Mouse (Mus musculus) cerebellum, adult 11-12 months (tissue): Measurements from ENCODE around the gene Allc.

Experiments
- DNase-seq: peaks from one replicate; pipeline ENCODE4 v3.0.0; 2022

The Allc gene

DNA sequence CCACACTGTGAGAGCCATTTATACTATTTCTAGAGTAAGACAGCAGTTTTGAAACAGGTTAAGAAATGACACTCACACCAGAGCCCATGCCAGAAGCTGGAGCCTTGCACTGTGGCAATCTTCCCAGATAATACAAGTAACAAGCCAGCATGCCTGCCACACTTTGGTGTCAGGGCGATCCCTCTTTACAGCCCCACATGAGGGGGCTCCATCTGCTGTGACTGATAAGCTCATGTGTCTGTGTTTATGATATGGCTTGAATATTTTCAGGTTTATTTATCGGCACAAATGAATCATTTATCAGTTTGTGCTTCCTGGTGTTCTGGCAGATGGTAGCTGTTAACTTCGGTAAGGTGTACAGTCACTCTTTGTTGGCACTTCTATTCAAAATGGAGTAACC is 4.2 kb downstream of the Allc start:
- no peak for DNase-seq

DNA sequence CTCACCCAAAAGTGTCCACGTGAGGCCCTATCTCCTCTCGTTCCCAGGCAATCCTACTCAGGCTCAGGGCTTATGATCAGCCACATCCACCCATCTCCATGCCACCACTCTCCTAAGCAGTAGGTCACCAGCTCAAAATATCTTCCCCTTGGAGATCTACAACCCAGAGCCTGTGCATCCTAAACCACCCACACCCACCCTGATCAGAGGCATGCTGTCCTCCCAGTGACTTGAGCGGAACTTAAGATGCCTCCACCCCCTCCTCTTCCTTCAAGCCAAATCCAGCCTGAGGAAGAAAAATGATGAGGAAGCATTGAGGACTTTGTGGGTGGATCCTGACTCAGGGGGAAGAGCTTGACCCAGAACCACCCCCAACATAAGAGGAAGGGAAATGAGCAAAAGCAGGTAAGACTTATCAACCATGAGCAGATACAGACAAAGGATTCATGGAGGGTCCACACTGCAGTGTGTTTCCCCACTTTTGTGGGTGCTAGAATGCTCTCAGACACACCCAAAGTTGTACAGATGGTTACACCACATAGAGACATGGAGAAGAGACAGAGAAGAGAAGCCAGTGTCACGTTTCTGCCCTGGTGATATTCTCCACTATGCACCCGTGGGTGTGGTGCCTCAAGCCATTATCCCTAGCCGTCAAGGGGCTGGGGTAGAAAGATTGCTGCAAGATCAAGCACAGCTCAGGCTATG is 6.8 kb downstream of the Allc start:
- no peak for DNase-seq

DNA sequence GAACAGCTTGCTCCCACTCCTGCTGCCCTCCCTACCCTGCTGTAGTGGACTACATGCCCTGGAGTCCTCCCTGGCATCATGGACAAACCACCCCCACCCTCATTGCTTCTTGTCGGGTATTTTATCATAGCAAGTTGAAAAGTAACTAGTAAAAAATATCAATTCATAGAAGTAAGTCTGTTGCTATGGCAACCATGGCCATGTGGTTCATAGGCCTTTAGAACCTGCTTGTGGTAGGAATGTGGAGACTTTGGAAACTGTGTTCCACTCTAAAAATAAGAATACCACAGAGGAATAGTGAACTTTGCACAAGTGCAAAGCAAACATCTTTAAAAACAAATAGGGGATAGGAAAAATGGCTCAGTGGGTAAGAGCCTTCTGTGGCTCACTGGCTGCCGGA is 10.1 kb downstream of the Allc start:
- no peak for DNase-seq

DNA sequence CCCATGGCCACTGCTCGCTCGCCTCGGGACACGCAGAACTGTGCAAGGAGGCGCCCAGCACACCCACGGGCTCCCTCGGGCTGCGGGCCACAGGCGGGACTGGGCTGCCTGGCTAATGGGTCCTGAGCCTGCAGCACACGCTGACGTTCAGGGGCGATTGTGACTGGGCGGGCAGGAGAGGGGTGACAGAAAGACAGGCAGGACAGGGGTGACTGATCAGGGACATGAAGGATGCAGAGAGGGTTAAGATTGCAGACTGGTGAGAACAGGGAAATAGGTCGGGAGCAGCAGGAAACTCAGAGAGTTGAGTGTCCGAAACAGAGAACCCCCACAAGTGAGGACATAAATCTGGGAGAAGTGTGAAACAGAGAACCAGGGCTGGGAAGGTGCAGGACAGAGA is 30.0 kb downstream of the Allc start, which contains the start of gene Dcdc2c:
TSS of gene Dcdc2c (minus strand) at position 101 of the 400 bp plus-strand sequence.
- DNase-seq = no peak

DNA sequence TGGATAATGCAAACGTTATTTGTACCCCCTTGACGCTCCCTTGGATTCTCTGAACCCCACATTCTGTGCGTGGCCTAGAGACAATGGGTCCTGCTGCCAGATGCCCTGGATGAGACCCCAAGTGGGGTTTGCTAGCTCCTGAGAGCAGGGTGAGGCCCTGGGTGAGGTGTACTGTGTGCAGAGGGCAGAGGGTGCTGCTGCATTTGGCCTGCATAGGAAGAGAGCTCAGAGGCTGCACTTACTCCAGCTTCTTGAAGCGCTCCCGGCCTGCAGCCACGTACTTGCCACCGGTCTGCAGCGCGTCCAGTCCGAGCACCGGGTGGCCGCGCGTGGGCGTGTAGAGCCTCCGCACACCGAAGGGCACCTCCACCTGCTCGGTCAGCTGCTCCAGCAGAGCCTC is 30.5 kb downstream of the Allc start:
- no peak for DNase-seq

DNA sequence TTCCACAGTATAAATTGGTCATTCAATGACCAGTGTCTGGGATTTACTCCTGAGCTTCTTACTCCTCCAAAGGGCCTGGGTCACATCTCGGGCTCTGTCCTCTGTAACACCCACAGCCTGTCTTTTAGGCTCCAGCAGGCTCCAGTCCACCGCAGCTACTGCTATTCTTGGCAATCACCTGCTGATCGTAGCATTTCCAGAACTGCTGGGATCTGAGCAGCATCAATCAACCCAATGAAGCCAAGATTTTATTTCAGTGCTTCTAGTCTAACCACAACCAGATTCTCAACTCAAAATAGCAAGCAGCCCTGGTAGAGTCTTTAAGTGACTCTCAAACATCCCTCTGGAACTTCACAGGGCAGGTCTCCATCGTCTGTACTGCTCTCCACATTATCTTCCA is 33.4 kb downstream of the Allc start:
- DNase-seq = no peak

DNA sequence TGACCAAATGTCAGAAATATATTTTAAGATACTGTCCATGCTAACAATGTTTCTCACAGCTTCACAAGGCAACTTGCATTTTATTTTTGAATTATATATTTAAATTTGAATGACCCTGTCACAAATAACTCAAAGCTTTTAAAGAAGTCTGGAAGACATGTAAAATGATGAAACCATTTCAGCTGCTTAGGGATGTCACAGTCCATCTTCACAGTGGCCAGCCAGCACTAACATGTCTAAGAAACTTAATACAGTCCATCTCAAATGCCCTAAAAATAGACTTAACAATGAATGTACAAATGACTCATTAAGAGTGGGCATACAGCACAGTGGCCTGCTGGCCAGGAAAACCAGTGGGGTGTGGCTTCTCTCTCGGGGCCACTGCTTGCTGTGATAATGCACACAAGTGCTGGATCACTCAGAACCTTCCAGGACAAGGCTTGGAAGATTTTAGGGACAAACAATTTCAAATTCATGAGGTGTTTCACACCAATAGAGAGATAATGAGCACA is 68.0 kb downstream of the Allc start:
- DNase-seq = no peak

DNA sequence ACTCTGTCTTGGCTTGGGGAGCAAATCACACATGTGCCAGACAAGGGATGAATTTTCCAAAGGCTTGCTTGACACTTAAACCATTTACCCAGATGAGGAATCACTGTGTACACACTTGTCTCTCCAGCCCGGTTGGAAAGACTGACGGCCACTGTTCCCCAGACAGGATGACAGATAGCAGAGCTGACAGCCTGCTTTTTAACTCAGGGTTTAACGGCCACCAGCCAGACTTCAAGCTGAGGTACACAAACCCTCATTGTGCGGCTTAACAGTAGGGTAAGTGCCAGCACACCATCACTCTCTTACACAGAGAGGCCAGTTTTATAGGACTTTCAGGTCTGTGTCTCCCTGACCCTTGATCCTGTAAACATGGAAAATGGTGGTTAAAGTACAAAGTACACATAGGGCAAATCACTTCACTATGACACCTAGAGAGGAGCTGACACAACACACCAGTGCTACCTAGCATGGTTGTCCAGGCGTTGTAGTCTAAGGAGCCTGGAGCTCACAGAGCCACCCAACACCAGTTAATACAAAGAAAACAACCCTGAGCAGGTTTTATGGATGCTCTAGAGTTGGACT is 72.5 kb downstream of the Allc start:
- no peak for DNase-seq
